Mouse (Mus musculus) MEL (cell line): ENCODE measurements around the gene Sez6.

Source experiments
- CHD1 ChIP-seq: IDR thresholded peaks from 2 replicates; pipeline ENCODE4 v1.6.1; 2012; ENCODE audit warnings: low read depth, mild to moderate bottlenecking, inconsistent platforms, low read length, improper control_type of control experiment
- CTCF ChIP-seq, 3 experiments: IDR thresholded peaks in 2 of 3; conservative IDR thresholded peaks in 1 of 3; 2 replicates each; pipeline ENCODE4 v1.5.1; 2011 to 2012; ENCODE audit warnings: low read length in 3 of 3, low read depth in 2 of 3, mild to moderate bottlenecking in 2 of 3, improper control_type of control experiment in 1 of 3, inconsistent platforms in 1 of 3, mixed read lengths in 1 of 3, moderate library complexity in 1 of 3; ENCODE audit not compliant: control insufficient read depth in 1 of 3, insufficient read depth in 1 of 3, poor library complexity in 1 of 3, severe bottlenecking in 1 of 3
- GATA1 ChIP-seq: IDR thresholded peaks from 2 replicates; pipeline ENCODE4 v1.6.1; 2011; ENCODE audit warnings: low read depth, low read length, improper control_type of control experiment
- KAT2A ChIP-seq: conservative IDR thresholded peaks from 2 replicates; pipeline ENCODE4 v1.6.1; 2012; ENCODE audit warnings: low read depth, low read length, improper control_type of control experiment, inconsistent platforms
- MAFK ChIP-seq: IDR thresholded peaks from 2 replicates; pipeline ENCODE4 v1.6.1; 2011; ENCODE audit warnings: low read depth, mild to moderate bottlenecking, low read length, improper control_type of control experiment, borderline replicate concordance
- MAX ChIP-seq: IDR thresholded peaks from 2 replicates; pipeline ENCODE4 v1.6.1; 2011; ENCODE audit warnings: low read length, improper control_type of control experiment
- NRF1 ChIP-seq: IDR thresholded peaks from 2 replicates; pipeline ENCODE4 v1.6.1; 2014; ENCODE audit warnings: low read depth, mild to moderate bottlenecking, inconsistent platforms, low read length, improper control_type of control experiment, moderate library complexity; ENCODE audit not compliant: poor library complexity, insufficient read depth, severe bottlenecking
- POLR2A ChIP-seq, 2 experiments: IDR thresholded peaks; 2 replicates each; pipeline ENCODE4 v1.6.1; 2011 to 2012; ENCODE audit warnings: low read length in 2 of 2, mild to moderate bottlenecking in 2 of 2, control low read depth in 1 of 2, improper control_type of control experiment in 1 of 2, low read depth in 1 of 2, moderate library complexity in 1 of 2; ENCODE audit not compliant: control insufficient read depth in 1 of 2, insufficient read depth in 1 of 2, poor library complexity in 1 of 2
- POLR2AphosphoS5 ChIP-seq: IDR thresholded peaks from 2 replicates; pipeline ENCODE4 v1.6.1; 2012; ENCODE audit warnings: low read depth, borderline replicate concordance, mild to moderate bottlenecking, inconsistent platforms, low read length, moderate library complexity, mixed read lengths
- USF1 ChIP-seq: IDR thresholded peaks from 2 replicates; pipeline ENCODE4 v1.6.1; 2014; ENCODE audit warnings: low read depth, mild to moderate bottlenecking, inconsistent platforms, low read length, improper control_type of control experiment, moderate library complexity
- USF2 ChIP-seq, 2 experiments: IDR thresholded peaks; 2 replicates each; pipeline ENCODE4 v1.6.1; 2011 to 2012; ENCODE audit warnings: improper control_type of control experiment in 2 of 2, low read length in 2 of 2, borderline replicate concordance in 1 of 2, inconsistent platforms in 1 of 2, low read depth in 1 of 2, mild to moderate bottlenecking in 1 of 2; ENCODE audit not compliant: insufficient read depth in 1 of 2

GRCm38 (mm10) chr11:77982441-77982905, 51.9 kb downstream of the Sez6 start, which contains the start of gene Phf12:
- TF ChIP-seq POLR2A (IDR thresholded peaks at IDR 0.05; ENCODE audit: control insufficient read depth in 1 of 2, insufficient read depth in 1 of 2, low read depth in 1 of 2, low read length in 2 of 2, poor library complexity in 1 of 2) (peak; percentile 83 to 95), GATA1 (no peak), NRF1 (peak; percentile 84), CTCF (IDR thresholded peaks at IDR 0.05 in 2 of 3, conservative IDR thresholded peaks at IDR 0.05 in 1 of 3; ENCODE audit: control insufficient read depth in 1 of 3, insufficient read depth in 1 of 3, low read depth in 2 of 3, low read length in 3 of 3, poor library complexity in 1 of 3, severe bottlenecking in 1 of 3) (no peak), USF2 (IDR thresholded peaks at IDR 0.05; ENCODE audit: borderline replicate concordance in 1 of 2, insufficient read depth in 1 of 2, low read depth in 1 of 2, low read length in 2 of 2) (no peak), POLR2AphosphoS5 (no peak), MAFK (no peak), CHD1 (no peak), USF1 (peak; percentile 59), MAX (no peak), KAT2A (peak; percentile 98)
